ENCODE assay signal across 8 mouse cellular contexts in genomic region chr17:49150971-49151422, GRCm38 (mm10).
DNase-seq lines count a peak whose midpoint lies in the region.

No protein-coding gene starts in this region.

- DNase-seq in adrenal gland, postnatal 14 days: peak; percentile 9
- DNase-seq in adrenal gland, postnatal 4 days (ENCODE audit: low spot score in 2 of 2): no peak
- peak; percentile 49 for DNase-seq in right cerebral cortex, postnatal 25 days
- no peak for DNase-seq in right cerebral cortex, postnatal 10 days (ENCODE audit: low spot score in 2 of 2)
- peak; percentile 9 to 35 for DNase-seq in kidney, postnatal 36 days
- DNase-seq in thymus, adult 18-20 months: no peak
- DNase-seq in spleen, adult 18-20 months: no peak
- no peak for DNase-seq in thymus, postnatal 4 days

Comparison
In these comparisons a context has a peak if more than half of its experiments do, and no peak if none do; other contexts are left out.
1. DNase-seq: peak in adrenal gland, postnatal 14 days (single experiment), right cerebral cortex, postnatal 25 days (single experiment) and kidney, postnatal 36 days (2 of 2); none in adrenal gland, postnatal 4 days (0 of 2), right cerebral cortex, postnatal 10 days (0 of 2), thymus, adult 18-20 months (0 of 2), spleen, adult 18-20 months (0 of 2) and thymus, postnatal 4 days (single experiment).